Comparison of ENCODE assay signal across 17 mouse cellular contexts in genomic region chr1:135636111-135636511, GRCm38 (mm10). TPM values are rescaled to one million over a fixed set of nuclear protein-coding genes. Genes with fewer than 3 reads are reported as not detected.
DNase-seq lines count a peak whose midpoint lies in the region; ATAC-seq lines count a peak whose summit lies in the region.
"Had no signal": no experiment of that assay in that cellular context is flagged by ENCODE, and none has a peak within 500 bp of the region (broad histone marks: within the 10 kb centered on the region; RNA-seq: fewer than 3 reads in every experiment).

No protein-coding gene starts in this region.

- no peaks in the 10 kb centered on the region for H3K9me3 ChIP-seq in forebrain, embryonic 12.5 days
- H3K9me3 ChIP-seq in forebrain, embryonic 14.5 days (replicated peaks; ENCODE audit: control insufficient read depth, low read length) = no peaks in the 10 kb centered on the region
- no peaks in the 10 kb centered on the region for H3K9me3 ChIP-seq in midbrain, embryonic 11.5 days (ENCODE audit: control insufficient read depth, low read length)
- H3K9me3 ChIP-seq in midbrain, embryonic 16.5 days (replicated peaks; ENCODE audit: control insufficient read depth, low read length, poor library complexity, severe bottlenecking) = no peaks in the 10 kb centered on the region
- no peaks in the 10 kb centered on the region for H3K9me3 ChIP-seq in hindbrain, embryonic 14.5 days (ENCODE audit: control insufficient read depth, low read length)
- no peaks in the 10 kb centered on the region for H3K9me3 ChIP-seq in kidney, embryonic 14.5 days (ENCODE audit: control insufficient read depth, low read length)
- H3K9me3 ChIP-seq: G1E; kidney, embryonic 15.5 days had no signal

- no peak overlapping the region for H3K9ac ChIP-seq in forebrain, embryonic 12.5 days
- no peak overlapping the region for H3K9ac ChIP-seq in forebrain, embryonic 14.5 days (ENCODE audit: low read length)
- no peak overlapping the region for H3K9ac ChIP-seq in midbrain, embryonic 11.5 days (ENCODE audit: low read length)
- H3K9ac ChIP-seq in midbrain, embryonic 16.5 days (ENCODE audit: low read depth, low read length) = no peak overlapping the region; the same call in 1 of the 2 replicates
- no peak overlapping the region for H3K9ac ChIP-seq in hindbrain, embryonic 14.5 days
- no peak overlapping the region for H3K9ac ChIP-seq in kidney, embryonic 14.5 days (ENCODE audit: low read depth, low read length)
- H3K9ac ChIP-seq: kidney, embryonic 15.5 days; liver, postnatal 0 days had no signal

- no peak overlapping the region for H3K4me2 ChIP-seq in forebrain, embryonic 12.5 days
- H3K4me2 ChIP-seq in forebrain, embryonic 14.5 days (ENCODE audit: low read length) = no peak overlapping the region
- no peak overlapping the region for H3K4me2 ChIP-seq in midbrain, embryonic 11.5 days
- H3K4me2 ChIP-seq in midbrain, embryonic 16.5 days (ENCODE audit: low read length) = no peak overlapping the region
- no peak overlapping the region for H3K4me2 ChIP-seq in hindbrain, embryonic 14.5 days (replicated peaks)
- H3K4me2 ChIP-seq in kidney, embryonic 14.5 days (replicated peaks; ENCODE audit: low read depth, low read length) = no peak overlapping the region
- H3K4me2 ChIP-seq: kidney, embryonic 15.5 days had no signal

- WGBS in forebrain, embryonic 12.5 days = 55% methylated on average over 6 of the region's 6 CpGs
- 59% methylated on average over 6 of the region's 6 CpGs for WGBS in forebrain, embryonic 14.5 days
- WGBS in midbrain, embryonic 11.5 days = 57% methylated on average over 6 of the region's 6 CpGs
- WGBS in midbrain, embryonic 16.5 days = 32% methylated on average over 6 of the region's 6 CpGs
- WGBS in hindbrain, embryonic 14.5 days = 21% methylated on average over 6 of the region's 6 CpGs
- 15% methylated on average over 6 of the region's 6 CpGs for WGBS in kidney, embryonic 14.5 days

- H3K4me3 ChIP-seq in forebrain, embryonic 12.5 days (replicated peaks) = no peak overlapping the region
- no peak overlapping the region for H3K4me3 ChIP-seq in forebrain, embryonic 14.5 days (ENCODE audit: low read depth, low read length)
- H3K4me3 ChIP-seq in midbrain, embryonic 11.5 days (ENCODE audit: low read depth, low read length) = no peak overlapping the region
- no peak overlapping the region for H3K4me3 ChIP-seq in midbrain, embryonic 16.5 days (ENCODE audit: low read depth, low read length)
- H3K4me3 ChIP-seq in hindbrain, embryonic 14.5 days (replicated peaks; ENCODE audit: low read length) = no peak overlapping the region
- no peak overlapping the region for H3K4me3 ChIP-seq in kidney, embryonic 14.5 days (ENCODE audit: low read length)
- H3K4me3 ChIP-seq: kidney, embryonic 15.5 days; layer of hippocampus, adult 2 months had no signal

- no peak for DNase-seq in forebrain, embryonic 14.5 days (ENCODE audit: low spot score)
- DNase-seq in midbrain, embryonic 11.5 days (ENCODE audit: low spot score, missing footprints) = peak; percentile 53
- DNase-seq in hindbrain, embryonic 14.5 days (ENCODE audit: low spot score) = no peak
- DNase-seq in frontal cortex, postnatal 36 days (ENCODE audit: low spot score in 2 of 2) = no peak
- DNase-seq: B cell, adult 2 months; cerebellum, adult 9-11 months; gastrocnemius, postnatal 36 days; heart, postnatal 4 days; liver, postnatal 0 days had no signal

- 0 out of 2 replicates have a peak overlapping the region, but pooled peaks have one; percentile 13 for H3K27ac ChIP-seq in forebrain, embryonic 12.5 days
- H3K27ac ChIP-seq in forebrain, embryonic 14.5 days (ENCODE audit: low read depth, low read length) = no peak overlapping the region
- no peak overlapping the region for H3K27ac ChIP-seq in midbrain, embryonic 11.5 days (ENCODE audit: low read depth, low read length)
- H3K27ac ChIP-seq in midbrain, embryonic 16.5 days (ENCODE audit: low read length) = no peak overlapping the region
- 0 out of 2 replicates have a peak overlapping the region, but pooled peaks have one; percentile 9 for H3K27ac ChIP-seq in hindbrain, embryonic 14.5 days
- no peak overlapping the region for H3K27ac ChIP-seq in kidney, embryonic 14.5 days (ENCODE audit: low read depth, low read length)
- H3K27ac ChIP-seq: kidney, embryonic 15.5 days; layer of hippocampus, adult 2 months had no signal

- no peaks in the 10 kb centered on the region for H3K36me3 ChIP-seq in forebrain, embryonic 12.5 days (replicated peaks)
- no peaks in the 10 kb centered on the region for H3K36me3 ChIP-seq in forebrain, embryonic 14.5 days (ENCODE audit: control insufficient read depth, insufficient read depth, low read length)
- no peaks in the 10 kb centered on the region for H3K36me3 ChIP-seq in midbrain, embryonic 11.5 days (ENCODE audit: control insufficient read depth, insufficient read depth, low read length)
- no peaks in the 10 kb centered on the region for H3K36me3 ChIP-seq in midbrain, embryonic 16.5 days (ENCODE audit: control insufficient read depth, insufficient read depth, low read length)
- H3K36me3 ChIP-seq in hindbrain, embryonic 14.5 days (replicated peaks; ENCODE audit: control insufficient read depth, insufficient read depth) = no peaks in the 10 kb centered on the region
- H3K36me3 ChIP-seq in kidney, embryonic 14.5 days (ENCODE audit: control insufficient read depth, insufficient read depth, low read length) = no peaks in the 10 kb centered on the region
- H3K36me3 ChIP-seq: G1E; kidney, embryonic 15.5 days had no signal

- ATAC-seq in forebrain, embryonic 12.5 days (ENCODE audit: low FRiP score) = no peak; the same call in 1 of the 2 replicates
- ATAC-seq in forebrain, embryonic 14.5 days = no peak
- ATAC-seq in midbrain, embryonic 11.5 days (ENCODE audit: low FRiP score) = no peak
- no peak for ATAC-seq in midbrain, embryonic 16.5 days
- ATAC-seq in hindbrain, embryonic 14.5 days (ENCODE audit: low FRiP score) = peak; percentile 46; the same call in 1 of the 2 replicates
- ATAC-seq in megakaryocyte progenitor cell, adult 5-6 weeks (replicated peaks; ENCODE audit: poor library complexity) = no peak
- ATAC-seq in kidney, embryonic 14.5 days (ENCODE audit: low FRiP score, low TSS enrichment) = no peak
- ATAC-seq: forebrain, embryonic 16.5 days; liver, postnatal 0 days had no signal

- peaks cover 25% of the 10 kb centered on the region for H3K4me1 ChIP-seq in forebrain, embryonic 12.5 days
- H3K4me1 ChIP-seq in forebrain, embryonic 14.5 days (ENCODE audit: control insufficient read depth, insufficient read depth, low read length) = peaks cover 3% of the 10 kb centered on the region
- peaks cover 11% of the 10 kb centered on the region for H3K4me1 ChIP-seq in midbrain, embryonic 11.5 days (ENCODE audit: control insufficient read depth, insufficient read depth, low read length)
- peaks cover 12% of the 10 kb centered on the region for H3K4me1 ChIP-seq in midbrain, embryonic 16.5 days (ENCODE audit: control insufficient read depth, insufficient read depth, low read length)
- H3K4me1 ChIP-seq in hindbrain, embryonic 14.5 days (replicated peaks; ENCODE audit: control insufficient read depth, insufficient read depth, low read length) = peaks cover 20% of the 10 kb centered on the region; the same call in 1 of the 2 replicates
- peaks cover 13% of the 10 kb centered on the region; the same call in 1 of the 2 replicates for H3K4me1 ChIP-seq in kidney, embryonic 14.5 days (ENCODE audit: control insufficient read depth, insufficient read depth, low read length)

- no peaks in the 10 kb centered on the region for H3K27me3 ChIP-seq in forebrain, embryonic 12.5 days
- no peaks in the 10 kb centered on the region for H3K27me3 ChIP-seq in forebrain, embryonic 14.5 days (replicated peaks; ENCODE audit: control insufficient read depth, insufficient read depth, low read length)
- H3K27me3 ChIP-seq in midbrain, embryonic 11.5 days (ENCODE audit: control insufficient read depth, insufficient read depth, low read length) = no peaks in the 10 kb centered on the region
- no peaks in the 10 kb centered on the region for H3K27me3 ChIP-seq in midbrain, embryonic 16.5 days (ENCODE audit: control insufficient read depth, insufficient read depth, low read depth, low read length)
- no peaks in the 10 kb centered on the region for H3K27me3 ChIP-seq in hindbrain, embryonic 14.5 days (ENCODE audit: control insufficient read depth, insufficient read depth, low read length)
- H3K27me3 ChIP-seq in kidney, embryonic 14.5 days (ENCODE audit: control insufficient read depth, insufficient read depth, low read length) = no peaks in the 10 kb centered on the region
- H3K27me3 ChIP-seq: kidney, embryonic 15.5 days had no signal

RNA-seq across cellular contexts. Expression of gene Nav1, which starts 29.0 kb away (rescaled TPM):
- polyA plus RNA-seq in forebrain, embryonic 12.5 days (2016; fragmentation: Nextera tagmentation; extraction: Ambion mirVana) = 32.4 and 37.9 TPM in 2 replicates
- polyA plus RNA-seq in forebrain, embryonic 14.5 days (2014; fragmentation: Nextera tagmentation; extraction: Ambion mirVana) = 26.1 and 38.3 TPM in 2 replicates
- polyA plus RNA-seq in midbrain, embryonic 11.5 days (2014; fragmentation: Nextera tagmentation; extraction: Ambion mirVana) = 10.4 and 13.3 TPM in 2 replicates
- polyA plus RNA-seq in midbrain, embryonic 16.5 days (2015; fragmentation: Nextera tagmentation; extraction: Ambion mirVana) = 53.9 and 57.1 TPM in 2 replicates
- polyA plus RNA-seq in hindbrain, embryonic 14.5 days (2014; fragmentation: Nextera tagmentation; extraction: Ambion mirVana) = 56.2 and 60.2 TPM in 2 replicates
- total RNA-seq in megakaryocyte progenitor cell, adult 5-6 weeks (2015) = 15.7 and 16.9 TPM in 2 replicates
- 2.0 and 2.8 TPM in 2 replicates for total RNA-seq in megakaryocyte progenitor cell, adult 5-6 weeks (2017)
- 12.1 and 23.7 TPM in 2 replicates for polyA plus RNA-seq in kidney, embryonic 14.5 days (2014; fragmentation: Nextera tagmentation; extraction: Ambion mirVana)
- polyA plus RNA-seq: G1E had no signal

Comparison
In these comparisons a context has a peak if more than half of its experiments do, and no peak if none do; other contexts are left out.
1. H3K27ac ChIP-seq: peak in forebrain, embryonic 12.5 days (single experiment) and hindbrain, embryonic 14.5 days (single experiment); none in forebrain, embryonic 14.5 days (single experiment), midbrain, embryonic 11.5 days (single experiment), midbrain, embryonic 16.5 days (single experiment) and kidney, embryonic 14.5 days (single experiment).